Mouse (Mus musculus) kidney, postnatal 25 days (tissue): ENCODE results near the gene Gm20532.
A peak's percentile ranks its signal among the peaks of the same experiment; 100 is the strongest.

Source experiments
- DNase-seq, 2 experiments: peaks; one replicate each; pipeline ENCODE4 v3.0.0; 2021; ENCODE audit warnings: mixed read lengths in 2 of 2

Gene Gm20532

GRCm38 (mm10) chr2:26586294-26587043 lies at the start of gene Gm20532:
TSS of gene Gm20532 (plus strand) at chr2:26586639.
- peak; percentile 67 to 76 for DNase-seq

- peak in 1 of 2 experiments; percentile 39 for DNase-seq
These were observed 46.9 kb upstream of the Gm20532 start for GRCm38 (mm10) chr2:26539516-26539915.

GRCm38 (mm10) chr2:26540721-26541120 lies 45.7 kb upstream of the Gm20532 start:
- no peak for DNase-seq

GRCm38 (mm10) chr2:26541258-26541910 lies 45.1 kb upstream of the Gm20532 start:
- no peak for DNase-seq

GRCm38 (mm10) chr2:26543155-26543554 lies 43.3 kb upstream of the Gm20532 start:
- DNase-seq, result peak; percentile 68 to 73

GRCm38 (mm10) chr2:26543768-26544167 lies 42.7 kb upstream of the Gm20532 start:
- DNase-seq, result no peak

- DNase-seq, result peak; percentile 80 to 86
These were observed 42.2 kb upstream of the Gm20532 start for GRCm38 (mm10) chr2:26544265-26544664.

- DNase-seq, result no peak
These were observed 39.0 kb upstream of the Gm20532 start for GRCm38 (mm10) chr2:26547481-26547880.

- peak in 1 of 2 experiments; percentile 72 for DNase-seq
These were observed 36.6 kb upstream of the Gm20532 start for GRCm38 (mm10) chr2:26549801-26550200.

GRCm38 (mm10) chr2:26550205-26550604 lies 36.2 kb upstream of the Gm20532 start:
- no peak for DNase-seq

- DNase-seq, result no peak
These were observed 35.7 kb upstream of the Gm20532 start for GRCm38 (mm10) chr2:26550777-26551176.

- no peak for DNase-seq
These were observed 35.0 kb upstream of the Gm20532 start for GRCm38 (mm10) chr2:26551446-26551845.

GRCm38 (mm10) chr2:26552066-26552465 lies 34.4 kb upstream of the Gm20532 start:
- DNase-seq, result peak in 1 of 2 experiments; percentile 49

GRCm38 (mm10) chr2:26553904-26554303 lies 32.5 kb upstream of the Gm20532 start:
- DNase-seq, result no peak

GRCm38 (mm10) chr2:26555076-26555475 lies 31.4 kb upstream of the Gm20532 start:
- DNase-seq, result peak; percentile 64 to 81

GRCm38 (mm10) chr2:26556535-26556993 lies 29.9 kb upstream of the Gm20532 start:
- DNase-seq, result no peak

- peak; percentile 53 to 70 for DNase-seq
These were observed 25.9 kb upstream of the Gm20532 start for GRCm38 (mm10) chr2:26560506-26560905.

- DNase-seq, result peak; percentile 47 to 64
These were observed 25.0 kb upstream of the Gm20532 start for GRCm38 (mm10) chr2:26561351-26562016.

- DNase-seq, result peak; percentile 63 to 65
These were observed 20.2 kb upstream of the Gm20532 start for GRCm38 (mm10) chr2:26566221-26566620.

GRCm38 (mm10) chr2:26570034-26570433 lies 16.4 kb upstream of the Gm20532 start:
- peak; percentile 77 to 79 for DNase-seq

GRCm38 (mm10) chr2:26571400-26571799 lies 15.0 kb upstream of the Gm20532 start:
- DNase-seq, result peak; percentile 45 to 70

- peak; percentile 65 to 89 for DNase-seq
These were observed 14.6 kb upstream of the Gm20532 start for GRCm38 (mm10) chr2:26571826-26572225.

- peak; percentile 61 to 84 for DNase-seq
These were observed 13.0 kb upstream of the Gm20532 start for GRCm38 (mm10) chr2:26573396-26573795.
